Mouse (Mus musculus) gastrocnemius, postnatal 14 days (tissue): ENCODE measurements around the gene Oxct1. TPM values are rescaled to one million over a fixed set of nuclear protein-coding genes. Genes with fewer than 3 reads are reported as not detected.

Source experiments
- DNase-seq: peaks from one replicate; pipeline ENCODE4 v3.0.0; 2021; ENCODE audit warnings: mixed read lengths
- intact Hi-C: fragments of 180-260 bp; cut with DNase I; formaldehyde crosslinking; loops from one replicate; pipeline ENCODE4 v1.15.1; 2025; ENCODE audit warnings: low total_unique reads
- total RNA-seq, 2 experiments: library from RNA; stranded (reverse); gene quantifications; 2 replicates each; pipeline ENCODE4 v1.2.3; 2021

Oxct1 gene
- total RNA-seq, 2 experiments from 2014 or later, result 109 to 140 TPM

- intact Hi-C loops, result no loop called here
- no peak for DNase-seq
These were observed 64.4 kb downstream of the Oxct1 start for GRCm38 (mm10) chr15:4090601-4091000.

GRCm38 (mm10) chr15:4092586-4092985 lies 66.4 kb downstream of the Oxct1 start:
- intact Hi-C loops, result no loop called here

GRCm38 (mm10) chr15:4100341-4100921 lies 74.2 kb downstream of the Oxct1 start:
- no peak for DNase-seq
- intact Hi-C loops, result no loop called here

More at GRCm38 (mm10) chr15:4092586-4092985, 66.4 kb downstream of the Oxct1 start:
- no peak for DNase-seq

GRCm38 (mm10) chr15:4101025-4101424 lies 74.8 kb downstream of the Oxct1 start:
- DNase-seq, result no peak
- intact Hi-C loops, result no loop called here

- intact Hi-C loops, result no loop called here
- DNase-seq, result no peak
These were observed 78.1 kb downstream of the Oxct1 start for GRCm38 (mm10) chr15:4104319-4104718.

GRCm38 (mm10) chr15:4105498-4105897 lies 79.3 kb downstream of the Oxct1 start:
- DNase-seq, result no peak
- intact Hi-C loops, result no loop called here

- intact Hi-C loops, result no loop called here
- no peak for DNase-seq
These were observed 93.8 kb downstream of the Oxct1 start for GRCm38 (mm10) chr15:4119962-4120361.

- DNase-seq, result no peak
- intact Hi-C loops, result no loop called here
These were observed 98.5 kb downstream of the Oxct1 start for GRCm38 (mm10) chr15:4124648-4125047.

- intact Hi-C loops, result no loop called here
- DNase-seq, result no peak
These were observed 112.3 kb downstream of the Oxct1 start for GRCm38 (mm10) chr15:4138524-4138923.

GRCm38 (mm10) chr15:4139516-4139915 lies 113.3 kb downstream of the Oxct1 start:
- no peak for DNase-seq
- intact Hi-C loops, result no loop called here

GRCm38 (mm10) chr15:4145352-4145751 lies 119.2 kb downstream of the Oxct1 start:
- no peak for DNase-seq
- intact Hi-C loops, result no loop called here

GRCm38 (mm10) chr15:4147700-4148099 lies 121.5 kb downstream of the Oxct1 start:
- no peak for DNase-seq
- intact Hi-C loops, result no loop called here

- DNase-seq, result no peak
- intact Hi-C loops, result no loop called here
These were observed 122.6 kb downstream of the Oxct1 start for GRCm38 (mm10) chr15:4148649-4149389.

- intact Hi-C loops, result no loop called here
- peak; percentile 60 for DNase-seq
These were observed 128.5 kb downstream of the Oxct1 start for GRCm38 (mm10) chr15:4154646-4155045.

- DNase-seq, result no peak
- intact Hi-C loops, result no loop called here
These were observed 141.8 kb downstream of the Oxct1 start for GRCm38 (mm10) chr15:4167946-4168345.

GRCm38 (mm10) chr15:4171600-4171999 lies 145.4 kb downstream of the Oxct1 start:
- intact Hi-C loops, result no loop called here
- DNase-seq, result no peak

GRCm38 (mm10) chr15:4197913-4198312 lies 171.7 kb downstream of the Oxct1 start:
- intact Hi-C loops, result no loop called here
- DNase-seq, result no peak
